Mouse (Mus musculus) lung, postnatal 14 days (tissue): ENCODE measurements around the gene Hcn1.
"Not testable (repeated sequence)": the region's sequence is repeated elsewhere in the genome, so short reads cannot be mapped to it uniquely, and the experiment has no call there.

Source experiments
- DNase-seq: peaks from one replicate; pipeline ENCODE4 v3.0.0; 2021

Gene Hcn1

DNA sequence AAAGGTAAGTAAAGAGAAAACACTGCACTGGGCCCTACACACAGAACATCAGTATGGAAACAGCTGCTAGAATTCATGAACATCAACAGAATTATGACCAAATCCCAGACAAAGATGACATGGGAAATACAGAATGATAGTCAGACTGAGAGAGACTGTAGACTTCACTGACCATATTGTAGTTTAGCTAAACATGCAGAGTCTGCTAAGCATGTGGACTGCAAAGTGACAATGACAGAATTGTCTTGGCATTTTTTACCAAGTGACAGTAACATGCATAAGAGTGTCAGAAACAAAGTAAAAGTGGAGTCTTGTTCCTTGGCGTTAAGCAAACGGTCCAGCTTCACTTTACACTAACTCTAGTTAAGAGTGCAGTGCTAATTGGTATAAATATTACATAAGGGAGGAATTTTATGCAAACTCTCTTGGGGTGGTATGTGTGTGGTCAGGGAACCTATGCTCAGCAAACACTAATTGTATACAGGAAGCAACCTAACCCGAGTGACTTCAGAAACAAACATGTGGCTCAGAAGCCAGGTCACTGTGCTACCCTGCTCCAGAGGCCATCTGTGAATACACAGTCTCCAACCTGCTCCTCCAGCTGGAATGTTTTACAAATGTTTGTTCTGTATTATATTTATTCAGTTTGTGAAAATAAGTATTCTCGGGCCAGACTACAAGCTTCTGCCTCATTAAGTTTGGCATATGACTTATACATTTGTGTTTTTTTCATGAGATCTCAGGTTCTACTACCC, 278.5 kb downstream of the Hcn1 start:
- DNase-seq = no peak

DNA sequence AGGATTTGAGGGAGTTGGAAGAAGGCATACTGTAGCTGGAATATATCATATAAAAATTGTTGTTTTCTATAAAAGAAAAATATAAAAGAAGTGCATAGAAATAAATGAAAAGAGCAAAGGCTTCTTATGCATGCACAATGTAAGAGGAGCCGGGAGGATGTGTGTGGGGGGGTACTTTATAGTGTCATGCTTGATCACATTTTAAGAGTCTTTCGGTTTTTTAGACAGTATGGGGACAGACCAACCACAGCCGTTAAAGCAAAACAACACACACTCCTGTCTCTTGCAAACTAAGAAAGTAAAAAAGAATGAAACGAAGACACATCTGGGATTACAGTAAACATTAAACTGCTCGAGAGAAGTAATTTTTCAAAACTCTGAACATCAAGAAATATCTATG, 290.0 kb downstream of the Hcn1 start:
- no peak for DNase-seq

DNA sequence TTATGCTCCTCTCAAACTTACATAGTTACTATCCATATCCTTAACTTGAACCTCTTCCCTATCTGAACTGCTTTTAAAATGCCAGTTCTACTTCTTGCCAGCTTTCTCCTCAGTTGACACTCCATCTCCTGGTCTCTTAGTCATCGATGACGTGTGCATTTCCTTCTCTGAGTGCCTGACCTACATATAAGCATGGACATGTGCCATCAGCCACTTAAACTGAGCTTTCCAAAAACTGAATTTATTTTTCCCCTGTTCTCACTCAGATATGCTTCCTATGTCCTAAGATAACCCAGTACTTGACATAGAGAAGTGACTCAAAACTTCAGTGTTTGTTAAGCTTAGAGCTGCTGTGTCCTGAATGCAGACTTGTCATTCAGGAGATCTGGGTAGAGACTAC, 295.9 kb downstream of the Hcn1 start:
- no peak for DNase-seq

DNA sequence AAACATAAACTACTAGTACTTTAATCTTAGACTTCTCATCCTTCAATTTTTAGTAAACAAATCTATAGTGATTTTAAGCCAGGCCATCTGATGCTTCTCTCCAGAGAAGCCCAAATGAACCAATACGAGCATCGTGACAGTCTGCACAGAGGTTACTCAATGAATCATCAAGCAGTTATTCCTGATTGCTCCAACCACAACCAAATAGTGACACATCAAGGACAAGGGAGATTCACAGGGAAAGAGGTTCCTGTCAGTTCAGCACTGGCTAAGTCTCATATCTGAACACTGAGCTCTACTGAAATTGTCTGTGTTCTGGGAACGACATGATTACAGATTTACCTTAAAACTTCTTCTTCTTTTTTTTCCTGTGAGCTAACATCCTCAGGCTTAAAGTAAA, 305.7 kb downstream of the Hcn1 start:
- no peak for DNase-seq

DNA sequence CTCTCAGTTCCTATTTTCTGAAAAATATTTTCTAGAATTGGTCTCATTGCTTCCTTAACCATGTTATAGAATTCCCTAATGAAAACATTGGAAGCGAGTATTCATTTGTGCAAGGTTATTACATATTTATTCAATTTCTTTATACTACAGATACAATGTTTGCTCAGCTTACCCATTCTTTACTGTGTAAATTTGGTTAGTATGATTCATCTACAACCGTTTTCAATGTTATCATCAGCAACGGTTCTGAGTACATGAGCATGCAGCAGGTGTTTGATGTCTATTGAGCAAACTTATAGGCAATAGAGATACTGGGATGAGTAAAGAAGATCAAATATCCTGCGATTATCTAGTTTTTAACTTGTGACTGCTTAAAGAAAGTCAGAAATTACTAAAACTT, 327.6 kb downstream of the Hcn1 start:
- no peak for DNase-seq

DNA sequence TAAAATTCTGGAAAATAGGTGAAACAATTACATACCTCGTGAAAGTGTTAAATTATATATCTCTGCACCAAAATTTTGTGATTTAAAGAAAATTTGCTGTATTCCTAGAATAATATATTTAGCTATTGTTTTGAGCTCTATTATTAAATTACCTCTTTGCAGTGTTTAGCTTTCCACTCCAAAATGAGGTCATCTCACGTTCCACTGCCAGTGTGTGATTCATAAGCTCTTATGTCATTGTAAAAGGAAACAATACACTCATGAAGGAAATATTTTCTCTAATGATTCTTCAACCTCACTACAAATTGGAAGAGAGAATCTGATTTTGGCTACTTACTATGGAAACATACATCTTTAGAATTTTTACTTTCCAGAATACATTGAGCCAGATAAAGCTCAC, 329.6 kb downstream of the Hcn1 start:
- no peak for DNase-seq

DNA sequence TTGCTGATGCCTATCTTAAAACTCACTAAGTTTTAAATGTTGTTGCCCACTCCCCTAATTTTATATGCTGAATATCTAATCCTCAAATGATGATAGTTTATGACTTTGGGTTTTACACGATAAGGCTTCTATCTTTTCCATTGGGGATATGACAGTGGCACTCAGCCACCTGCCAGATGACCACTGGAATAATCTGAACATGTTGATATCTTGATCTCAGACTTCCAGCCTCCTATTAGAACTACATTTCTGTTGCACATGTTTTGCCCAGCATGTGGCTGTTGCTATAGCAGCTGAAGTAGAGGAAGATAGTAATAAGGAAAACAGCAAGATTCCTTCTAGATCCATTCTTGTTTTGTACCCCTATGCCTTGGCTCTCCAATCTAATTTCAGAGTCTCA, 336.6 kb downstream of the Hcn1 start:
- DNase-seq = no peak

DNA sequence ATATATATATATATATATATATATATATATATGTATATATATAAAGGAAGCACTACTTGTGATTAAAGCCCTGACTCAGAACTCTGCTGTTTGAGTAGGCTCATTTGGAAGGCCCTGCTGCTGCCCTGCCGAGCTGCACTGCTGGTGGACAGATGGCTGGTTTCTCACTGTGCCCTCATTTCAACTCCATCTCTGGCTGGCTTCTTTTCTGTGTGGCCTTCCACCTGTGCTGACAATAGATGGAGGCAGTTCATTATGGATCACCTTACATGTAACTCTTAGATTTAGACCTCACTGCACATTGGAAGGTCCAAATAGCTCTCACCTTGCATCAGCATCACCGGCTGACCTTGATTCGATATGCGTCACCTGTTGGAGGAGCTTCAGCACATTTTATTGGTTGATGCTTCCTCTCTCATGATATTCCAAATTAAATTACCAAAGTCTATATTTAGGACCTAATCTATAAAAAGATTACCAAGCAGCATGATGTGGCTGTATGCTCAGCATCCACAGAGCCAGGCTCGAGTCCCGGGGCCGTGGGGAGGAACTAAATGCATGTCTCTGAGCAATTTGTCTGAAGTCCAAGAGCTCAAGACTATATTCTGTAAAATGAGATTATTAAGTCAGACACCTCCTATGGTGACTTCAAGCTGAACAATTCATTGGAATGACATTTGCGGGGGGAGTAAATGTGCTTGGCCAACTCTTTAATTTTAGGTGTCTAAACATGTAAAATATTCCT, 338.6 kb downstream of the Hcn1 start:
- no peak for DNase-seq

DNA sequence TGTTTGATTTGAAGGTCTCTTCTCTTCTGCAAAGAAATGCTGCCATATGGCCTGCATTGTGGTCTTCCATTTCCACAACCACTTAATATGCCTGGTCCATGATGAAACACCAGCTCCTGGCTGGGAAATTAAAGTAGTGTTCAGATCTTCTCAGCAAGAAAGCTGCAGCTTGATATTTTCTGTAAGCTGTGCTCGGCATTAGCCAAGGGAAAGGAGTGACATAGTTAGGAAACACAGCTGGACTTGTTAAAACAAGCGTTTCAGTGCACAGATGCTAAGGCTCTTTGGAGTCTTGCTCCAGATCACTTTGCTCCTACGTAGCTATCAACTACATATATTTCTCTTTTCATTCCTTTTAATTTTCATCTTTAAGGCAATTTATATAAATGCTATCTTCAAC, 344.7 kb downstream of the Hcn1 start:
- DNase-seq = no peak

DNA sequence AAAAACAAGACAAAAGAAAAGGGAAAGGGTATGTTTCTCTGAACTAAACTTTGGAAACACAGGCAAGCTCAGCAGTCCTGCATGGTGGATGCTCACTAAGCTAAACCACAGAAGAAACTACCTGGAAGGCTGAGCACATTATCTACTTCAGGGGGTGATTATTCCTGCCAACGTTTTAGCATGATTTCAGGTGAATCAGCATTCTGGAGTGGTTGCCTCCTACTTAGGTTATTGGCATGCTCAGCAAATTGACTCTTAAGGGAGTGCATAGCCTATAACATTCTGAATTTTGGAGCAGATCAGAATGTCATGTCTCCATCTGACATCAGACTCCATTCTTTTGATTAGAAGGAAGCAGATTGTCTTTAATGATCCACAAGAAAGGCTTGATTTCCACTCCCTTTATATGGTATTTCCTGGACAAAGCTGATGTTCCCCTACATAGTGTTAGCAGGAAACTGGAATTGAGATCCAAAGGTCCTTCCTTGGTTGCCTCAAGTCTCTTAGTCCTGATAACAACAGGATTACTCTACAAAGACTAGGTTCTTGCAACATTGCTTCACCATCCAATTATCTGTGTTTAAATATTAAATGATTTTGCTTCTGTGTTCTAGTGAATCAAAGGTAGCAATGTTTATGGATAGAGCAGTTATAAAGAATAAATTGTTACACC, 345.7 kb downstream of the Hcn1 start:
- no peak for DNase-seq

DNA sequence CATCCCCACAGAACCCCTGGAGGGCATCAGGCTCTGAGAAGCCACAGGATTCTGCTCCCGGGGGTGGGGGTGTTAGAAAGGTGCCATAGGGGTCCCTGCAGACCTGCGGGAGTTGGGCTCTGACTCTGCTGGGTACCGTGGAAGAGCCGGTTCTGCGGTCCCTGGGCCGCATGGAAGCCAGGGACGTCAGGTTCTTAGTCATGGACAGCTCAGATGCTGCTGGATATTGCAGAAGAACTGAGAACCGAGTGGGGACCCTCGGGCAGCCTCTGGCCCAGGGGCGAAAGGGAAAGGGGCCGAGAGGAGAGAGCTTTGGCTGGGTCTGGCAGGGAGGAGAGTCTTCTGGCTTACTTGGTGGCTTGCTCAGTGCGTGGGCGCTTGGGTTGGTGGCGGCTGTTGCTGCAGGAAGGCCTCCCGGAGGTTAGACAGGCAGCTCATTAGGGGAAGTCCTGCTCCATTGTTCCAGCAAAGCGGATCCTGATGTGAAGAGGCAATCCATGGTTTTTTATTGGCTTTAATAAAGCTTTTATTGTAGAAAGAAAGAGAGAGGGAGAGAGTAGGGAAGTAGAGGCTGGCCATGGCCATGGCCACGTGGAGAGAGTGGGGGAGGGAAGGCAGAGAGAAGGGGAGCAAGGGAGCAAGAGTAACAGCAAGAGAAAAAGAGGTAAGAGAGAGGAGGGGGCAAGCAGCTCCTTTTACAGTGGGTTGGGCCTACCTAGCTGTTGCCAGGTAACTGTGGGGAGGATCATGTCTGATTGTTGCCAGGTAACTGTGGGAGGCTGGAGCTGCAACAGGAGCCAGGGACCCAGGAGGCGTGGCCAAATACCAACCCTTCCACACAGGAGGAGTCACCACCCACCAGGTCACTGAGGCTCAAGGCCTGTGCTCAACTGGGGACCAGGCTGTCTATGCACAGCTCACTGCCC, 356.6 kb downstream of the Hcn1 start:
- no peak for DNase-seq

DNA sequence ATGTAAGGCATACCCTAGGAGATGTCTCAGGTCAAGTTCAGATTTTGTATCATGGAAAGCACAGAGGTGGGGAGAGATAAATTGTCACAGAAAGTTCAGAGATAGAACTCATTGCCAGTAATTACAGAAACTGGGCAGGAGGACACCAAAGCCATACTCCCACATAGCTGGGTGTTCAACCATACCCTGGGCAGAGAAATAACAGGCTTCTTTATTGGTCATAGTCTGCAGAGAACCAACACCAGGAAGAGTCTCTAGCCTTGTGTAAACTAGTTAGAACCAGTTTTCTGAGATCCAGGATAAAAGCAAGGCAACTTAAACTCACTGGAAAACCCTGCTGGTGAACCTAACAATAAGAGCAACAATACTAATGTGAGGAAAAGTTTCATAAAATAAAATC, 362.5 kb downstream of the Hcn1 start:
- DNase-seq = no peak

DNA sequence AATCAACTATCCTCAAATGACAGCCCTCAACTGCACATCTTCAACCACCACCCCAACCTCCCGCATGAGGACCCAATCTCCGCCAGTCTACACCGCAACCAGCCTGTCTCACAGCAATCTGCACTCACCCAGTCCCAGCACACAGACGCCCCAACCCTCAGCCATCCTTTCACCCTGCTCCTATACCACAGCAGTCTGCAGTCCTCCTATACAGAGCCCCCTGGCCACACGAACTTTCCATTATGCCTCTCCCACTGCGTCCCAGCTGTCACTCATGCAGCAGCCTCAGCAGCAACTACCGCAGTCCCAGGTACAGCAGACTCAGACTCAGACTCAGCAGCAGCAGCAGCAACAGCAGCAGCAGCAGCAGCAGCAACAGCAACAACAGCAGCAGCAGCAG, 373.3 kb downstream of the Hcn1 start:
- DNase-seq = no peak

DNA sequence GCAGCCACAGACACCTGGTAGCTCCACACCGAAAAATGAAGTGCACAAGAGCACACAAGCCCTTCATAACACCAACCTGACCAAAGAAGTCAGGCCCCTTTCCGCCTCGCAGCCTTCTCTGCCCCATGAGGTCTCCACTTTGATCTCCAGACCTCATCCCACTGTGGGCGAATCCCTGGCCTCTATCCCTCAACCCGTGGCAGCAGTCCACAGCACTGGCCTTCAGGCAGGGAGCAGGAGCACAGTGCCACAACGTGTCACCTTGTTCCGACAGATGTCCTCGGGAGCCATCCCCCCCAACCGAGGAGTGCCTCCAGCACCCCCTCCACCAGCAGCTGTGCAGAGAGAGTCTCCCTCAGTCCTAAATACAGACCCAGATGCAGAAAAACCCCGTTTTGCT, 373.7 kb downstream of the Hcn1 start:
- no peak for DNase-seq

DNA sequence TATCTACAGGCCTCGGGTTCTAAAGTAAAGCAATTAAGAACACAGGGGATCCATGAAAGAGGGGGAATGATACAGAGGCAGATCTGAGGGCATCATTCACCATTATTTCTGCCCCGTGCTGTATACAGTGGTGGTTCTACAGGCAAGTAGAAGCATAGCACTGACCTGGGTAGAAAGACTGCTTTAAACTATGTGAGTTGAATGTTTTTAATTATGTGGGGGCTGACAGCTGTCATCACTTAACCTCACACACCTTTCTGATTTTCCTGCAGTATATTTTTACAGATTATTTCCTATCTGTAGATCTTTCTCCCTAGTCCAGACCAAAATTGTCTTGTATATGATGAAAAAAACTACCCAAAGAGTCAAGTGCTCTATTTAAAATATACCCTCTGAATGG, 382.2 kb downstream of the Hcn1 start:
- no peak for DNase-seq

DNA sequence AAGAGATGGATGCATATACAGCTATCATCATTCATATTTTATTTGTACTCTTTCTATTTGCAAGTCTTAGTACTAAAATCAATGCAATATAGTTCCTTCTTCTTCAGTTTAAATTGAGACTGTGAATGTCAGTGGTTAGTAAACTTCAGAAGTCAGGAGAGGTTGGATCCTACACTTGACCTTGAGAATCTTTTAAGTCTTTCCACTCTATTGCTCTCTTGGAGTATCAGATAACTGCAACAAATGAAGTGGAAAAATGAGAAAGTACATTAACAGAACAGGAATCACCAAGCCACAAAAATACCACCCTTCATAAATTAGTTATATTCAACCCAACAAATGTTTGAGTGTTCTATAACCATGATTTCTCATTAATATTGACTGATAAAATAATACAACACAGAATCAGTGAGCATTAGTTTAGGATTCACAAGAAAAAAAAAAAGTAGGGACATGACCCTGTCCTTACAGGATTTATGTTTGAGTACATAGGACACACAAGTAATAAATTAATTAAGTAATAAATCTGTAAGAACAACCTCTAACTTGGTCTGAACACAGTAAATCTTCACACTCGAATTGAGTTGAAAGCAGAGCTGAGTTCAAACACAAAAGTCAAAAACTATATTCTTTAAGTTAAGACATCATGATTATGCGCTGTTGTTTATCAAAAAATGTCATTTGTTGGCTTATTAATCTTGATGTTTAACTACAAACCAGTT, 397.8 kb downstream of the Hcn1 start:
- no peak for DNase-seq

DNA sequence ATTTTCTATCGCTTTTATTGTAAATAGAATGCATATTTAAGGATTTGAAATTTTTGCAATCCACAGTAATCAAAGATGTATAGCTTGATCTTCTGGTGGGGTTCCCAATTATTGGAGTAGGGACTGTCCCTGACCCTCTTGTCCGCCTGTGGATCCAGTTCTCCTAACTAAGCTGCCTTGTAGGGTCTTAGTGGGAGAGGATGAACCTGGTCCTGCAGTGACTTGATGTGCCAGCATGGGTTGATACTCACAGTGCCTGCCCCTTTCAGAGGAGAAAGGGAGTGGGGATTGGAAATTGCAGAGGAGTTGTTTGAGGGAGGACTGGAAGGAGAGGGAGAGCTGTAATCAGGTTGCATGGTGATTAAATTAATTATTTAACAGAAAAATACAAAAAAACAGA, 398.4 kb downstream of the Hcn1 start:
- DNase-seq = no peak

DNA sequence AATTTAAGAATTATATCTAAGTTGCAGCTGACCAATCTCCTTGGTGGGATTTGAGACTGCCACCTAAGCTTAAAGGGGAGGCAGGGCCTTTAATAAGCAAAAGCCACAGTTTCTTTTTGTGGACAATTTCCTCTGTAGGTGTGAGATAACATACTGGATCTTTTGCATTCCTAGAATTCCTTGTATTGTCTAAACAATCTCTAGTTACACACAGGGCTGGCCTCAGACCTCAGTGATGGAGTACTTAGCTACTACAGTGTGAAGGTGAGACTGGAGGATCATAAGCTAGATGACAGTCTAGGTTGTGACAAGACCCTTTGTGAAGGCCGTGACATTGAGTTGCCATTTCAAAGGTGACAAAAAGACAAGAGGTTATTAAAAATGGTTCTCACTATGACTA, 419.1 kb downstream of the Hcn1 start:
- no peak for DNase-seq

DNA sequence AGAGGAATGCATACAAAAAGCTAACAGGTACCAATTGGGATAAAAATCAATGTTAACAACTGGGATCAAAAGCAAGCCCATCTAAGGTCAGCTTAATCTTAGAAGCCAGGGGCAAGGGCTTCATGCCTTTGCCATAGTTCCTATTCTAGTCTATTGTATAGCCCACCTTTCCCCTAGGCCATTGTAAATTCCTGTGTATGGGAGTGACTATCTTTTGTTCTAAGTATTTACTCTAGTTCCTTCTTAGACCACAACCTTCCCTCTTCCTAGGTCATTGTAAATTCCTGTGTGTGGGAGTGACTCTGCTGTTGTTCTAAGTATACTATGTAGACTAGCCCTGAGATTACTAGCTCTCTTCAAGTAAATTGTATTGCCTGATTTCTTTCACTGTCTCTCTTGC, 420.8 kb downstream of the Hcn1 start:
- DNase-seq = not testable (repeated sequence)

DNA sequence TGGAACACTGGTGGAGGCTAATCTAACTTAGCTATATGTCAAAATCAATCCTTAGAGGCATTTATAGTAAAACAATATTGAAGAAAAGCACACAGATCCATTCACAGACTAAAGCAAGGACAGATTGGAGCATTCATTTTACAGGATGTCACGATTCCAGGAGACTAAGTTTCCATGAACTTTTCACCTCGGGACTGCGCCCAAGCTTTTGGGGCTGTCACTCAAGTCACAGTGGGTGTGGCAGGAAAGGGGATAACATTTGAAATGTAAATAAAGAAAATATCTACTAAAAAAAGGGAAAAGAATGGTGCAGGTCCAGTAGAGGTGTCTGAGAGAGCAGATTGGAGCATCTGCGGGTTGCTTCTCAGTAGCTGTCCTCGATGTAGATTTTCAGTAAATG, 421.3 kb downstream of the Hcn1 start:
- no peak for DNase-seq

DNA sequence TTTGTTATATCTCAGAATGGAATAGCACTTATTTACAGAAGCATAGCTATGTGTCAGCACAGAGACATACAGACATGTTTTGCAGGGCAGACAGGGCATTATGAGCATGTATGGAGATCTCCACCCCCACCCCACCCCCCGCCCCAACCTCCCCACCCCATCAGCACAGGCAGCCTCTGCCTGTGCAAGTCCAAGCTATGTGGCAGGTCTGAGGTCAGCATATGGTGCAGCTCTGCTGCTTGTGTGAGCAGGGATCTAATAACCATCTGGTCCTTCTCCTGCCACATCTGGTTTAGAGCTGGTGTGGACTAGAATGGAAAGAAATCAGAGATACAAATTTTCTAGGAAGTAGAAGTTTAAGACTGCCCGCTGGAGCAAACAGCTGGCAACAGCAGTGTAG, 424.4 kb downstream of the Hcn1 start:
- DNase-seq = no peak

DNA sequence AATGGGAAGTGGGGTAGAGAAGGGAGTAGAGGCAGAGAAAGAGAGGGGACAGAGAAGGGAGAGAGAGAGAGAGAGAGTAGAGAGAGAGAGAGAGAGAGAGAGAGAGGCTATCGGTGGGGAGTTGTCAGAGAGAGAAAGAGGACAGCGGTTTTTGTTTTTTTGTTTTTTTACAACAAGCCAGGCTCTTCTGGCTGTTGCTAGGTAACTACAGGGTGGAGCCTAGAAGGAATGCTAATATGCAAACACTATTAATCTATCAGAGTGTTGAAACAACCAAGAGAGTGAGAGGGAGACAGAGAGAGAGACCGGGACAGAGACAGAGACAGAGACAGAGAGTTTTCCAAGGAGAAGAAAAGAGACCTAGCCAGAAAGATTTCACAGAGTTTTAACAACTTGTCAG, 425.7 kb downstream of the Hcn1 start:
- DNase-seq = no peak
